ENCODE assay signal across 8 mouse cellular contexts in genomic region chr19:10979184-10980168, GRCm38 (mm10). TPM values are rescaled to one million over a fixed set of nuclear protein-coding genes. Genes with fewer than 3 reads are reported as not detected.
A peak's percentile ranks its signal among the peaks of the same experiment; 100 is the strongest.
DNase-seq lines count a peak whose midpoint lies in the region; ATAC-seq lines count a peak whose summit lies in the region.

No protein-coding gene starts in this region.

- no peak overlapping the region for H3K9ac ChIP-seq in intestine, embryonic 14.5 days (ENCODE audit: low read length)

- H3K27me3 ChIP-seq in intestine, embryonic 14.5 days (replicated peaks; ENCODE audit: control insufficient read depth, insufficient read depth, low read length) = no peaks in the 10 kb centered on the region

- intact Hi-C loops in gastrocnemius, postnatal 36 days (cut with DNase I) = loop anchor here (1.0 kb wide), 1 partner anchor 313 kb away; no protein-coding TSS in a partner anchor
- intact Hi-C loops in left cerebral cortex, postnatal 10 days (cut with DNase I) = no loop called here

- H3K4me1 ChIP-seq in intestine, embryonic 14.5 days (replicated peaks; ENCODE audit: control insufficient read depth, insufficient read depth, low read length) = peaks cover 6% of the 10 kb centered on the region

- no peaks in the 10 kb centered on the region for H3K36me3 ChIP-seq in intestine, embryonic 14.5 days (ENCODE audit: control insufficient read depth, insufficient read depth, low read length)

- ATAC-seq in intestine, embryonic 14.5 days (replicated peaks; ENCODE audit: low FRiP score, low TSS enrichment, low read depth) = no peak; the same call in 1 of the 2 replicates
- peak; percentile 94 for ATAC-seq in megakaryocyte progenitor cell, adult 5-6 weeks (replicated peaks; ENCODE audit: poor library complexity)

- no peak overlapping the region for H3K4me3 ChIP-seq in intestine, embryonic 14.5 days (ENCODE audit: low read depth, low read length)

- H3K9me3 ChIP-seq in intestine, embryonic 14.5 days (ENCODE audit: control insufficient read depth, low read length) = no peaks in the 10 kb centered on the region

- peak overlapping the region; percentile 29 for H3K4me2 ChIP-seq in intestine, embryonic 14.5 days (ENCODE audit: low read length)

- H3K27ac ChIP-seq in intestine, embryonic 14.5 days (ENCODE audit: low read depth) = no peak overlapping the region

- DNase-seq in adipocyte (ENCODE audit: low spot score) = peak; percentile 78
- peak; percentile 84 for DNase-seq in embryo, embryonic 10.5 days (ENCODE audit: low spot score)
- DNase-seq in gastrocnemius, postnatal 36 days = peak; percentile 71 to 72
- DNase-seq in intestine, embryonic 14.5 days (ENCODE audit: low spot score) = peak; percentile 78
- DNase-seq in left cerebral cortex, postnatal 10 days (ENCODE audit: extremely low spot score in 1 of 2, low spot score in 2 of 2) = peak; percentile 56 to 89
- DNase-seq in right cerebral cortex, postnatal 10 days (ENCODE audit: low spot score in 2 of 2) = peak; percentile 80 to 83
- DNase-seq in urinary bladder, postnatal 25 days (ENCODE audit: low spot score) = peak; percentile 72

- 16% methylated on average over 18 of the region's 18 CpGs for WGBS in intestine, embryonic 14.5 days

RNA-seq across cellular contexts. Expression of gene Ms4a10, which starts 5.0 kb away (rescaled TPM):
- total RNA-seq in gastrocnemius, postnatal 36 days (2021) = not detected
- 7.9 TPM in 2 replicates for polyA plus RNA-seq in intestine, embryonic 14.5 days (2014; fragmentation: Nextera tagmentation; extraction: Ambion mirVana)
- total RNA-seq in left cerebral cortex, postnatal 10 days (2021) = not detected
- not detected in 2 replicates for total RNA-seq in megakaryocyte progenitor cell, adult 5-6 weeks (2015)
- total RNA-seq in megakaryocyte progenitor cell, adult 5-6 weeks (2017) = not detected in 2 replicates

RNA-seq across cellular contexts. Expression of gene Ms4a15, which starts 13.6 kb away (rescaled TPM):
- not detected for total RNA-seq in gastrocnemius, postnatal 36 days (2021)
- 0.24 and 0.34 TPM in 2 replicates for polyA plus RNA-seq in intestine, embryonic 14.5 days (2014; fragmentation: Nextera tagmentation; extraction: Ambion mirVana)
- total RNA-seq in left cerebral cortex, postnatal 10 days (2021) = not detected
- total RNA-seq in megakaryocyte progenitor cell, adult 5-6 weeks (2015) = not detected in 2 replicates
- not detected in 2 replicates for total RNA-seq in megakaryocyte progenitor cell, adult 5-6 weeks (2017)

RNA-seq across cellular contexts. Expression of gene Ccdc86, which starts 30.4 kb away (rescaled TPM):
- 10 to 100 TPM; 14.7 to 15.2 TPM for total RNA-seq in gastrocnemius, postnatal 36 days (2021)
- polyA plus RNA-seq in intestine, embryonic 14.5 days (2014; fragmentation: Nextera tagmentation; extraction: Ambion mirVana) = 29.7 and 32.4 TPM in 2 replicates
- 10 to 100 TPM in 1 of 2 experiments, 1 to 10 TPM in 1; 9.6 to 10.2 TPM for total RNA-seq in left cerebral cortex, postnatal 10 days (2021)
- total RNA-seq in megakaryocyte progenitor cell, adult 5-6 weeks (2015) = 28.1 and 31.0 TPM in 2 replicates
- 17.6 and 20.5 TPM in 2 replicates for total RNA-seq in megakaryocyte progenitor cell, adult 5-6 weeks (2017)

RNA-seq across cellular contexts. Expression of gene Ms4a18, which starts 38.4 kb away (rescaled TPM):
- total RNA-seq in gastrocnemius, postnatal 36 days (2021) = not detected
- 15.4 and 20.8 TPM in 2 replicates for polyA plus RNA-seq in intestine, embryonic 14.5 days (2014; fragmentation: Nextera tagmentation; extraction: Ambion mirVana)
- not detected for total RNA-seq in left cerebral cortex, postnatal 10 days (2021)
- total RNA-seq in megakaryocyte progenitor cell, adult 5-6 weeks (2015) = not detected in 2 replicates
- total RNA-seq in megakaryocyte progenitor cell, adult 5-6 weeks (2017) = not detected in 2 replicates

RNA-seq across cellular contexts. Expression of gene Ptgdr2, which starts 42.5 kb away (rescaled TPM):
- not detected for total RNA-seq in gastrocnemius, postnatal 36 days (2021)
- polyA plus RNA-seq in intestine, embryonic 14.5 days (2014; fragmentation: Nextera tagmentation; extraction: Ambion mirVana) = 0.07 TPM in 1 of 2 replicates, not detected in the other
- under 1 TPM; 0.21 to 0.34 TPM for total RNA-seq in left cerebral cortex, postnatal 10 days (2021)
- 0.07 and 0.17 TPM in 2 replicates for total RNA-seq in megakaryocyte progenitor cell, adult 5-6 weeks (2015)
- total RNA-seq in megakaryocyte progenitor cell, adult 5-6 weeks (2017) = 0.07 TPM in 1 of 2 replicates, not detected in the other
